ENCODE assay signal across 27 mouse cellular contexts in genomic region chr14:118600746-118601145, GRCm38 (mm10).
DNase-seq lines count a peak whose midpoint lies in the region; ATAC-seq and TF ChIP-seq lines count a peak whose summit lies in the region.
"Had no signal": no experiment of that assay in that cellular context is flagged by ENCODE, and none has a peak within 500 bp of the region (broad histone marks: within the 10 kb centered on the region; RNA-seq: fewer than 3 reads in every experiment).

No protein-coding gene starts in this region.

- no peak overlapping the region for H3K4me2 ChIP-seq in forebrain, embryonic 11.5 days (ENCODE audit: low read depth, low read length, severe bottlenecking)
- H3K4me2 ChIP-seq in limb, embryonic 14.5 days (replicated peaks; ENCODE audit: low read depth, low read length, severe bottlenecking): no peak overlapping the region
- no peak overlapping the region for H3K4me2 ChIP-seq in midbrain, embryonic 12.5 days (replicated peaks)
- no peak overlapping the region for H3K4me2 ChIP-seq in midbrain, postnatal 0 days (ENCODE audit: low read depth, low read length, poor library complexity, severe bottlenecking)
- H3K4me2 ChIP-seq: forebrain, embryonic 13.5 days; heart, embryonic 12.5 days; kidney, embryonic 15.5 days; liver, embryonic 15.5 days; lung, embryonic 14.5 days; neural tube, embryonic 12.5 days had no signal

- no peak for DNase-seq in forebrain, embryonic 10.5 days (ENCODE audit: extremely low spot score, low spot score)
- DNase-seq in forebrain, embryonic 11.5 days (ENCODE audit: low spot score): no peak
- DNase-seq in limb, embryonic 14.5 days (ENCODE audit: low spot score): no peak
- DNase-seq in limb, embryonic 10.5 days (ENCODE audit: low spot score): no peak
- DNase-seq in midbrain, postnatal 0 days (ENCODE audit: low spot score): peak; percentile 9
- no peak for DNase-seq in urinary bladder, postnatal 36 days (ENCODE audit: low spot score in 2 of 2)
- no peak for DNase-seq in left cerebral cortex, adult 2 months (ENCODE audit: extremely low spot score in 1 of 2, low spot score in 2 of 2)
- DNase-seq: adrenal gland, adult 8-10 months; cerebellum, adult 11 months; cerebellum, adult 9-10 months; cerebellum, postnatal 36 days; gastrocnemius, postnatal 25 days; heart, adult 2 months; kidney, adult 18-20 months; kidney, postnatal 25 days; lung, embryonic 14.5 days; lung, postnatal 14 days; thymus, postnatal 4 days had no signal

- intact Hi-C loops in left cerebral cortex, adult 2 months (cut with DNase I): no loop called here

- ATAC-seq in forebrain, embryonic 11.5 days (replicated peaks; ENCODE audit: low FRiP score): no peak
- 0 out of 2 replicates have a peak, but pooled peaks have one; percentile 8 for ATAC-seq in limb, embryonic 14.5 days (ENCODE audit: low FRiP score, low read depth)
- peak; percentile 39; the same call in 1 of the 2 replicates for ATAC-seq in midbrain, embryonic 12.5 days (ENCODE audit: low FRiP score, low read depth)
- ATAC-seq in midbrain, postnatal 0 days (ENCODE audit: low FRiP score): no peak
- ATAC-seq: forebrain, embryonic 13.5 days had no signal

- H3K4me1 ChIP-seq in forebrain, embryonic 10.5 days: peaks cover 34% of the 10 kb centered on the region
- peaks cover 7% of the 10 kb centered on the region; the same call in 1 of the 2 replicates for H3K4me1 ChIP-seq in forebrain, embryonic 11.5 days (replicated peaks; ENCODE audit: control insufficient read depth, insufficient read depth, low read length)
- H3K4me1 ChIP-seq in limb, embryonic 14.5 days (ENCODE audit: control insufficient read depth, insufficient read depth, low read length): no peaks in the 10 kb centered on the region
- H3K4me1 ChIP-seq in limb, embryonic 10.5 days: peaks cover 24% of the 10 kb centered on the region
- peaks cover 14% of the 10 kb centered on the region for H3K4me1 ChIP-seq in midbrain, embryonic 12.5 days
- H3K4me1 ChIP-seq in midbrain, postnatal 0 days (ENCODE audit: insufficient read depth, low read length): no peaks in the 10 kb centered on the region
- H3K4me1 ChIP-seq: liver, embryonic 15.5 days; neural tube, embryonic 12.5 days had no signal

- no peak overlapping the region for H3K9ac ChIP-seq in forebrain, embryonic 11.5 days (ENCODE audit: low read length)
- H3K9ac ChIP-seq in limb, embryonic 14.5 days (ENCODE audit: low read depth, low read length, severe bottlenecking): no peak overlapping the region
- no peak overlapping the region for H3K9ac ChIP-seq in midbrain, embryonic 12.5 days (replicated peaks)
- H3K9ac ChIP-seq in midbrain, postnatal 0 days (replicated peaks; ENCODE audit: low read length, poor library complexity, severe bottlenecking): no peak overlapping the region
- H3K9ac ChIP-seq: forebrain, embryonic 13.5 days; heart, embryonic 12.5 days; kidney, embryonic 15.5 days; liver, embryonic 15.5 days; lung, embryonic 14.5 days; neural tube, embryonic 12.5 days had no signal

- no peaks in the 10 kb centered on the region for H3K9me3 ChIP-seq in forebrain, embryonic 10.5 days
- no peaks in the 10 kb centered on the region; the same call in 1 of the 2 replicates for H3K9me3 ChIP-seq in forebrain, embryonic 11.5 days (ENCODE audit: control insufficient read depth, low read length)
- H3K9me3 ChIP-seq in limb, embryonic 14.5 days (ENCODE audit: control insufficient read depth, low read length): no peaks in the 10 kb centered on the region
- no peaks in the 10 kb centered on the region for H3K9me3 ChIP-seq in limb, embryonic 10.5 days (replicated peaks)
- H3K9me3 ChIP-seq in midbrain, embryonic 12.5 days: no peaks in the 10 kb centered on the region
- no peaks in the 10 kb centered on the region for H3K9me3 ChIP-seq in midbrain, postnatal 0 days (ENCODE audit: low read length)
- H3K9me3 ChIP-seq: forebrain, embryonic 13.5 days; G1E; heart, embryonic 12.5 days; kidney, embryonic 15.5 days; liver, embryonic 15.5 days; neural tube, embryonic 12.5 days had no signal

- peak overlapping the region; percentile 1; the same call in 1 of the 2 replicates for H3K27ac ChIP-seq in forebrain, embryonic 10.5 days
- no peak overlapping the region for H3K27ac ChIP-seq in forebrain, embryonic 11.5 days (ENCODE audit: low read depth, low read length)
- no peak overlapping the region for H3K27ac ChIP-seq in limb, embryonic 14.5 days (replicated peaks; ENCODE audit: low read depth, low read length)
- no peak overlapping the region for H3K27ac ChIP-seq in limb, embryonic 10.5 days
- H3K27ac ChIP-seq in midbrain, embryonic 12.5 days (replicated peaks): no peak overlapping the region
- H3K27ac ChIP-seq in midbrain, postnatal 0 days (ENCODE audit: low read depth, low read length): no peak overlapping the region
- H3K27ac ChIP-seq in left cerebral cortex, adult 2 months: no peak overlapping the region
- H3K27ac ChIP-seq: forebrain, embryonic 13.5 days; heart, adult 2 months; kidney, embryonic 15.5 days; liver, embryonic 15.5 days; neural tube, embryonic 12.5 days had no signal

- peaks cover 17% of the 10 kb centered on the region; the same call in 1 of the 2 replicates for H3K27me3 ChIP-seq in forebrain, embryonic 10.5 days (ENCODE audit: poor library complexity, severe bottlenecking)
- H3K27me3 ChIP-seq in forebrain, embryonic 11.5 days (ENCODE audit: control insufficient read depth, insufficient read depth, low read length): no peaks in the 10 kb centered on the region
- no peaks in the 10 kb centered on the region for H3K27me3 ChIP-seq in limb, embryonic 14.5 days (ENCODE audit: control insufficient read depth, insufficient read depth, low read length)
- H3K27me3 ChIP-seq in limb, embryonic 10.5 days (ENCODE audit: low read depth, poor library complexity, severe bottlenecking): 0 out of 2 replicates have a peak, but pooled peaks cover 6% of the 10 kb centered on the region
- peaks cover 15% of the 10 kb centered on the region; the same call in 1 of the 2 replicates for H3K27me3 ChIP-seq in midbrain, embryonic 12.5 days
- H3K27me3 ChIP-seq in midbrain, postnatal 0 days (ENCODE audit: insufficient read depth, low read length): no peaks in the 10 kb centered on the region
- H3K27me3 ChIP-seq: forebrain, embryonic 13.5 days; heart, embryonic 12.5 days; kidney, embryonic 15.5 days; liver, embryonic 15.5 days; neural tube, embryonic 12.5 days had no signal

- 56% methylated on average over 6 of the region's 6 CpGs for WGBS in forebrain, embryonic 10.5 days
- WGBS in forebrain, embryonic 11.5 days: 42% methylated on average over 6 of the region's 6 CpGs
- WGBS in limb, embryonic 14.5 days: 59% methylated on average over 6 of the region's 6 CpGs
- 66% methylated on average over 6 of the region's 6 CpGs for WGBS in limb, embryonic 10.5 days
- WGBS in midbrain, embryonic 12.5 days: 25% methylated on average over 6 of the region's 6 CpGs
- WGBS in midbrain, postnatal 0 days: 33% methylated on average over 6 of the region's 6 CpGs

- H3K36me3 ChIP-seq in forebrain, embryonic 10.5 days (replicated peaks): peaks cover 8% of the 10 kb centered on the region
- H3K36me3 ChIP-seq in forebrain, embryonic 11.5 days (ENCODE audit: control insufficient read depth, insufficient read depth, low read length): no peaks in the 10 kb centered on the region; the same call in 1 of the 2 replicates
- no peaks in the 10 kb centered on the region for H3K36me3 ChIP-seq in limb, embryonic 14.5 days (ENCODE audit: control insufficient read depth, insufficient read depth, low read length)
- no peaks in the 10 kb centered on the region for H3K36me3 ChIP-seq in limb, embryonic 10.5 days
- no peaks in the 10 kb centered on the region for H3K36me3 ChIP-seq in midbrain, embryonic 12.5 days
- no peaks in the 10 kb centered on the region for H3K36me3 ChIP-seq in midbrain, postnatal 0 days (ENCODE audit: insufficient read depth, low read length)
- H3K36me3 ChIP-seq: heart, embryonic 12.5 days; neural tube, embryonic 12.5 days had no signal

- no peak for TF ChIP-seq POLR2A in limb, embryonic 14.5 days (IDR thresholded peaks at IDR 0.05; ENCODE audit: borderline replicate concordance, extremely low read depth, insufficient read depth, insufficient read length)

- H3K4me3 ChIP-seq in forebrain, embryonic 10.5 days: no peak overlapping the region
- no peak overlapping the region for H3K4me3 ChIP-seq in forebrain, embryonic 11.5 days (ENCODE audit: low read depth, low read length)
- no peak overlapping the region for H3K4me3 ChIP-seq in limb, embryonic 14.5 days (replicated peaks; ENCODE audit: low read length)
- no peak overlapping the region for H3K4me3 ChIP-seq in limb, embryonic 10.5 days
- no peak overlapping the region for H3K4me3 ChIP-seq in midbrain, embryonic 12.5 days
- no peak overlapping the region for H3K4me3 ChIP-seq in midbrain, postnatal 0 days (ENCODE audit: low read depth, low read length)
- H3K4me3 ChIP-seq in left cerebral cortex, adult 2 months: no peak overlapping the region
- H3K4me3 ChIP-seq: erythroblast, embryonic 14.5 days; forebrain, embryonic 13.5 days; heart, adult 2 months; heart, embryonic 12.5 days; kidney, embryonic 15.5 days; liver, embryonic 15.5 days; myocyte; neural tube, embryonic 12.5 days had no signal

- TF ChIP-seq CTCF in midbrain, postnatal 0 days (IDR thresholded peaks at IDR 0.05): no peak
- TF ChIP-seq CTCF in left cerebral cortex, adult 2 months (IDR thresholded peaks at IDR 0.05): no peak

Comparison
In these comparisons a context has a peak if more than half of its experiments do, and no peak if none do; other contexts are left out.
1. ATAC-seq: peak in limb, embryonic 14.5 days (single experiment) and midbrain, embryonic 12.5 days (single experiment); none in forebrain, embryonic 11.5 days (single experiment) and midbrain, postnatal 0 days (single experiment).